Mouse (Mus musculus): ENCODE measurements around the gene Rab17.

Gene Rab17

DNA sequence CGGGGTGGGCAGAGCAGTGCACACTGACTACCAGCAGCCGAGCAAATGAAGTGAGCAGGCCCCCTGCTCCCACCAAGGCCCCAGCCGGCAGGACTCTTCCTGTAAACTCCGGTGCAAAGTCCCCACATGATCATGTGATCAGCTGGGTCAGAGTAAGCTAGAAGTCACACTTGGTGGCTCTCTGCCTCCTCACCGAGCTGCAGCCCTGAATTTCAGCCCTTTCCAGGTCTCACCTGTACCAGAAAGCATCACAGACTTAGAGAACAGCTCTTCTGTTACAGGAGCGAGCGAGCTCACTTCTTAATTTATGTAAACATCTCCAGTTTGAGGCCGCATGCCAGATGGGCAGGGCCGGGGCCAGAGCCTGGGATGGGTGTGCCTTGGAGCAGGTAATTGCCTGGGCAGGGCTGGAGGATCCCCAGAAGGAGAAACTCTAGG is at the start of gene Rab17:
TSS of gene Rab17 (minus strand) at position 315 of the 438 bp plus-strand sequence.
- DNase-seq (ENCODE audit: low read depth, low spot score), result no peak

DNA sequence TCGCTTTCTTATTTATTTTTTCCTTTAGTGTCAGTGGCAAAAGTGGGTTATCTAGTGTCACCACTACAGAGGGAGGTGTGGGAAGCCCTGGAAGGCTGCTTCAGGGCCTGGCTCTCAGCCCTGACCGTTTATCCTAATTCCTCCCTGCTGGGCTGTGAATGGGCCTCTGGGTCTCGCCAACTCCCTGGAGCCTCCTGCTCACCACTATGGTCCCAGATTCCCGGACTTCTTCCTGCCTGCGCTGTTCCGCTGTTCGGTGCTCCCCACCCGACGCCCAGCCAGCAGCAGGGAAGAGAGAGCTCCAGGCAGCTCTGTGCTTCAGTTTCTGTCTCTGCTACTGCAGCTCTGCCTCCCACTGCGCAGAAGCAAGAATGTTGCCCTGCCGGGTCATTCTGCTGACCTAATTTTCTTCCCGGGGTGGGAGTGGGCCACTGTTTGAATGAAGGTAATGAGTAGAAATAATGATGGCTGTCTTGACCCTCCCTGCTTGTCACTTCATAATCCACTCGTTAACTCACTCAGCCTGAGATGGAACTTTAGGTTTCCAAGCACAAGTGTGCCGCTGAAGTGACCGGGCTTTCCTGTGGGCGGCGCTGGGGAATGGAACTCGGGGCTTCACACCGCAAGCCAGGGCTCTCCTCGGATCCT is 47.8 kb upstream of the Rab17 start:
- DNase-seq (ENCODE audit: low read depth, low spot score), result no peak

GRCm38 (mm10) chr1:91015571-91015970 is 46.1 kb upstream of the Rab17 start:
- no peak for DNase-seq (ENCODE audit: low read depth, low spot score)

DNA sequence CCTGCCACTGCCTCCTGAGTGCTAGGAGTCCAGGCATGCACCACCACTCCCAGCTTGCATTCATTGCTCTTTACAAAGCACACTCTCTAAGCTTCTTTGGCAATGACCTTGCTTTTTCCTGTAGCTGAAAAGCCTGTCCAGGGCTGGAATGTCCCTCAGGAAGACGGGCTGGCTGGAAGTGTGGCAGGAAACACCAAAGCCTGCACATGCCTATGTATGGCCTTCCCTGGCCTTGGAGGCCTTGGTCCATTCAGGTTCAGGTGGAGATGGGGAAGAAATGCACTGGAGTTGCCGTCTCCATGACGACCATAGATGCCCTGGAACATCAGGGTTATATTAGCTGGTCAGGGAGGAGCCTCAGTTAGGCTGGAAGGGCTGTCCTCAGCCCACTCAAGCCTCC is 44.3 kb upstream of the Rab17 start:
- no peak for DNase-seq (ENCODE audit: low read depth, low spot score)

- DNase-seq (ENCODE audit: low read depth, low spot score), result no peak
These were observed 41.9 kb upstream of the Rab17 start for GRCm38 (mm10) chr1:91011336-91011735.

GRCm38 (mm10) chr1:91010716-91011115 is 41.3 kb upstream of the Rab17 start:
- no peak for DNase-seq (ENCODE audit: low read depth, low spot score)

DNA sequence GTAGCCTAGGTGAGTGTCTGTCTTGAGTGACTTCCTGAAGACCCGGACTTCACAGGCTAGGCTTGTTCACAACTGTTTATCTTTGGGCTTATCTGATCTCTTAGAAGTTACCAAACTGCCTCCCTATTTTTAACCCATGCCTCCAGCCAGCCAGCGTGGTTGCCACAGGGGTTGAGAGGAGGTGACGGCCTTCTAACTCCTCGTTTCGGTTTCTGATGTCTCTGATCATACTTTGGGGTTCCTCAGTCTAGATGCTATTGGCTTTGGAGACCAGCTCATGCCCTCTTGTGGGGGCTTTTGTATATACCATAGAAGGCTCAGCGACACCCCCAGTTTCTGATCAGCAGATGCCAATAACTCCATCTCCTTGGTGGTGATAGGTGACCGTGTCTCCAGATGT is 40.8 kb upstream of the Rab17 start:
- DNase-seq (ENCODE audit: low read depth, low spot score), result no peak

- DNase-seq (ENCODE audit: low read depth, low spot score), result no peak
These were observed 39.8 kb upstream of the Rab17 start for GRCm38 (mm10) chr1:91009266-91009665.

- no peak for DNase-seq (ENCODE audit: low read depth, low spot score)
These were observed 39.3 kb upstream of the Rab17 start for GRCm38 (mm10) chr1:91008746-91009145.

GRCm38 (mm10) chr1:91008147-91008682 is 38.8 kb upstream of the Rab17 start:
- DNase-seq (ENCODE audit: low read depth, low spot score), result no peak

DNA sequence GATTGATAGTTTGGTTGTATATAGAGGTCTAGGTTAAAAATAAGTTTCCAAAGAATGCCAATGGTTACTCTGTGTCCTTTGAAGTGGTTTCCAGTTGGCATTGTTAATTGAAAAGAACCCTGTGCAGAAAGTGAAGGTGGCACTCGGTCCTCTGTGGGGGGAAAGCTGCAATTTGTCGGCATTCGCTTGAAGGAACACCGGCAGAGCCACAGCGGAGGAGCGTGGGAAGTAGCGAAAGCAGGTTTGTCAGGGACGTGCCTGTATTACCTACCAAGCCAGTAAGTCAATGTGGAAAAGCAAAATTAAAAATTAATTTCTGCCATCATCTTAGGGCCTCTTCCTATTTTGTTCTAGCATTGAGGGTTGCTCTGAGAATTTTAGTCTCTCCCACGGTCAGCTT is 37.2 kb upstream of the Rab17 start:
- DNase-seq (ENCODE audit: low read depth, low spot score), result no peak

GRCm38 (mm10) chr1:91006037-91006436 is 36.6 kb upstream of the Rab17 start:
- DNase-seq (ENCODE audit: low read depth, low spot score), result no peak

GRCm38 (mm10) chr1:91003522-91004253 is 34.2 kb upstream of the Rab17 start:
- DNase-seq (ENCODE audit: low read depth, low spot score), result no peak

GRCm38 (mm10) chr1:91002641-91003040 is 33.2 kb upstream of the Rab17 start:
- DNase-seq (ENCODE audit: low read depth, low spot score), result no peak

DNA sequence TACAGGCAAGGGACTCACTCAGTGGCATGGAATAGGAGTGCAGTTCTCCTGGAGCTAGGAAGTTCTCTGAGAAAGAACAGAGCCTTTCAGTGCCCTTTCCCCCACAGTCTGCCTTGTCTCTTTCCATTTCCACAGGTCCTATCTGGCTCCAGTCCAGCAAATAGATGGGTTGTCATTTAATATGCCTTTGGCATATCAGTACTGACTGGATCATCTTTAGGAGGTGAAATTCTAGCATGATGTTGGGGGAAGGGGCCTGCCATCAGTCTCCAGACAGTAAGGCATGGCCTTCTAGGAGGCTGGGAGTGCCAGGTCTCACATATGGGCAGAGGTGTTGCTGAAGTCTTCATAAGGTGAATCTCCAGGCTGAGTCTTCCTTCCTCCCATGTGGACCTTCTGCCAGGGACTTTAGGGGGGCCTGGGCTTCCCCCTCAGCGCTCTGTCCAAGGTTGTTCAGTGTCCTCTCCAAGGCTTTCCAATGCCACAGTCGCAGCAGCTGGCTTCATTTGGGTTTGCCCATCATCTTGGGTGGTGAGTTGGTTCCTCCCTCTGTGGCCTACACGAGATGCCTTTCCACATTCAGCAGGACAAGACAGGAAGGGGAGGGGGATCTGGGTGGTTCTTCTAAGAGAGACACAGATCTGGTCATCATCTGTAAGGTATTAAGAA is 32.5 kb upstream of the Rab17 start:
- DNase-seq (ENCODE audit: low read depth, low spot score), result no peak

DNA sequence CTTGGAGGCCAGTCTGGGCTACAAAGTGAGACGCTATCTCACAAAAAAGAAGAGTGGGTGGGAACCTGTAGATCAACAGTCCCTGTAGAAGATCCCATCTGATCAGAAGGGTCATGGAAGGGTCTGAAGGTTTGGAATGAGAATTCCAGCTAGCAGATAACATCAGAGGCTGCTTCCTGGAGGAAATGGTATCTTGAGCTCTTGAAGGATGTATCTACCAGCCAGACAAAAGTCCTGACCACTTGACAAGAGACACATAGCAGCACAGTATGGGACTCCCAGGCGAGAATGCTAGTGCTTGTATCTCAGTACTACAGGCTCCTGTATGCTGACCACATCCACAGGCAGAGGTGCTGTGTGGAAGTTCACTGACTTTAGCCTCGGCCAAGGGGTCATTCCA is 31.6 kb upstream of the Rab17 start:
- DNase-seq (ENCODE audit: low read depth, low spot score), result no peak

GRCm38 (mm10) chr1:90999911-91000601 is 30.6 kb upstream of the Rab17 start:
- no peak for DNase-seq (ENCODE audit: low read depth, low spot score)

GRCm38 (mm10) chr1:90998891-90999611 is 29.6 kb upstream of the Rab17 start:
- no peak for DNase-seq (ENCODE audit: low read depth, low spot score)

- no peak for DNase-seq (ENCODE audit: low read depth, low spot score)
These were observed 28.9 kb upstream of the Rab17 start, which contains the start of gene Lrrfip1 for GRCm38 (mm10) chr1:90998268-90998890. Lrrfip1 (plus strand) TSS chr1:90998737.

GRCm38 (mm10) chr1:90997641-90998040 is 28.2 kb upstream of the Rab17 start:
- DNase-seq (ENCODE audit: low read depth, low spot score), result no peak

- no peak for DNase-seq (ENCODE audit: low read depth, low spot score)
These were observed 27.7 kb upstream of the Rab17 start for GRCm38 (mm10) chr1:90997136-90997535.
